Comparison of ENCODE assay signal across 8 mouse cellular contexts in genomic region chr4:155150276-155151113, GRCm38 (mm10).
DNase-seq lines count a peak whose midpoint lies in the region; ATAC-seq and TF ChIP-seq lines count a peak whose summit lies in the region.

No protein-coding gene starts in this region.

- peak overlapping the region; percentile 55 for H3K4me3 ChIP-seq in bone marrow macrophage, adult 2 months (ENCODE audit: insufficient read depth, low read length)
- peak overlapping the region; percentile 34 for H3K4me3 ChIP-seq in forebrain, embryonic 14.5 days (ENCODE audit: low read depth, low read length)

- no peak for TF ChIP-seq CTCF in bone marrow macrophage, adult 2 months (IDR thresholded peaks at IDR 0.05; ENCODE audit: low read depth, low read length)

- H3K4me2 ChIP-seq in forebrain, embryonic 14.5 days (ENCODE audit: low read length) = peak overlapping the region; percentile 85

- H3K27ac ChIP-seq in bone marrow macrophage, adult 2 months (ENCODE audit: insufficient read depth, low read depth, low read length) = peak overlapping the region; percentile 23; the same call in 1 of the 2 replicates
- no peak overlapping the region for H3K27ac ChIP-seq in forebrain, embryonic 14.5 days (ENCODE audit: low read depth, low read length)

- 7% methylated on average over 68 of the region's 73 CpGs for WGBS in forebrain, embryonic 14.5 days

- H3K9ac ChIP-seq in forebrain, embryonic 14.5 days (ENCODE audit: low read length) = peak overlapping the region; percentile 69

- TF ChIP-seq POLR2A in bone marrow macrophage, adult 2 months (IDR thresholded peaks at IDR 0.05; ENCODE audit: borderline replicate concordance, low read depth, low read length) = no peak

- intact Hi-C loops in heart, postnatal 36 days (cut with DNase I) = loop anchor here (1.0 to 2.0 kb wide), 3 partner anchors 14 to 70 kb away; no protein-coding TSS in a partner anchor

- peak; percentile 87 for ATAC-seq in forebrain, embryonic 14.5 days

- DNase-seq in CD4-positive helper T cell, adult 2 months (ENCODE audit: low read depth, low spot score) = peak; percentile 84
- DNase-seq in forebrain, embryonic 14.5 days (ENCODE audit: low spot score) = peak; percentile 65
- peak; percentile 89 to 93 for DNase-seq in heart, postnatal 36 days
- DNase-seq in layer of hippocampus, adult 9-11 months = peak; percentile 70
- peak; percentile 93 for DNase-seq in lung, postnatal 14 days
- peak; percentile 81 for DNase-seq in ovary, postnatal 14 days (ENCODE audit: low spot score)
- DNase-seq in thymus, postnatal 10 days (ENCODE audit: low spot score in 2 of 2) = peak; percentile 76 to 82

- H3K36me3 ChIP-seq in forebrain, embryonic 14.5 days (ENCODE audit: control insufficient read depth, insufficient read depth, low read length) = peaks cover 9% of the 10 kb centered on the region

- no peaks in the 10 kb centered on the region for H3K9me3 ChIP-seq in forebrain, embryonic 14.5 days (replicated peaks; ENCODE audit: control insufficient read depth, low read length)

- peaks cover 5% of the 10 kb centered on the region; the same call in 1 of the 2 replicates for H3K27me3 ChIP-seq in forebrain, embryonic 14.5 days (replicated peaks; ENCODE audit: control insufficient read depth, insufficient read depth, low read length)

- H3K4me1 ChIP-seq in bone marrow macrophage, adult 2 months (ENCODE audit: control insufficient read depth, insufficient read depth, low read length) = peaks cover 16% of the 10 kb centered on the region
- peaks cover 12% of the 10 kb centered on the region for H3K4me1 ChIP-seq in forebrain, embryonic 14.5 days (ENCODE audit: control insufficient read depth, insufficient read depth, low read length)
